Mouse (Mus musculus): ENCODE data around the gene Kctd20. TPM values are rescaled to one million over a fixed set of nuclear protein-coding genes. Genes with fewer than 3 reads are reported as not detected.
A peak's percentile ranks its signal among the peaks of the same experiment; 100 is the strongest.

Gene Kctd20
- polyA plus RNA-seq, 1 experiment = 34.8 TPM

DNA sequence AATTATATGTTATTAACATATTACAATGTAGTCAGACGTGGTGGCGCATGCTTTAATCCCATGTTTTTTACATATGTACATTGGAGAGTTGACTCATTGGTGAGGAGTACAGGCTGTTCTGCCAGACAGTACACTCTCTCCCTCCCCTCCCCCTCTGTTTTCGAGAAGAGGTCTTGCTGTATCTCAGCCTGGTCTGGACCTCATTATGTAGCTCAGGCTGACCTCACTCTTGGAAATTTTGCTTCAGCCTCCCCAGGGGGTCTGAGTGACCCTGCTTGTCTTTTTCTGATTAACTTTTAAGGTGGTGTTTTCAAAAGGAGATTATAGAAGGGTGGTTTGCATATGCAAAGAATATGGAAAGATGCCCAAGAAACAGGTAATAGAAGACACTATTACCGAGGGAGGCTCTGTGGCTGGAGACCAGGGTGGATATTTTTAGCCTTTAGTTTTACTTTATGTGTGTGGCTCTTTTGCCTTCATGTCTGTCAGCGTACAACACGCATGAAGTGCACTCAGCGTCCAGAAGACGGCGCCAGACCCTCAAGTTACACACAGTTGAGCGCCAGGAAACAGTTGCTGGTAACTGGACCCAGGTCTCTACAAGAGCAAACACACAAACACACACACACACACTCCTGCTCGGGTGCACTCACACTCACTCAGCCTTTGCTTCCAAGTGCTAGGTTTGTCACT lies 66.7 kb downstream of the Kctd20 start:
- no peak overlapping the region for H3K4me2 ChIP-seq (ENCODE audit: low read depth)
- H3K4me3 ChIP-seq = no peak overlapping the region
- no peak overlapping the region for H3ac ChIP-seq (ENCODE audit: control insufficient read depth, insufficient read length)
- no peaks in the 10 kb centered on the region for H3K79me2 ChIP-seq (ENCODE audit: control insufficient read depth, insufficient read depth)
- no peaks in the 10 kb centered on the region for H3K27me3 ChIP-seq (ENCODE audit: control insufficient read depth, insufficient read depth, insufficient read length)
- H3K36me3 ChIP-seq (ENCODE audit: control insufficient read depth, insufficient read depth) = no peaks in the 10 kb centered on the region
- TF ChIP-seq MYOG (IDR thresholded peaks at IDR 0.05; ENCODE audit: control insufficient read depth in 1 of 3, insufficient read depth in 1 of 3, insufficient read length in 2 of 3, low read depth in 2 of 3) = no peak
- TF ChIP-seq SRF (IDR thresholded peaks at IDR 0.05; ENCODE audit: control insufficient read depth, insufficient read length, low read depth) = no peak
- no peak for TF ChIP-seq CEBPB (IDR thresholded peaks at IDR 0.05; ENCODE audit: insufficient read depth, poor library complexity, severe bottlenecking)
- no peak for TF ChIP-seq TCF12 (IDR thresholded peaks at IDR 0.05; ENCODE audit: insufficient read depth, poor library complexity, severe bottlenecking)
- TF ChIP-seq MYOD1 (IDR thresholded peaks at IDR 0.05; ENCODE audit: control insufficient read depth in 1 of 3, insufficient read length in 2 of 3, low read depth in 2 of 3) = peak in 1 of 3 experiments; percentile 1
- TF ChIP-seq REST (IDR thresholded peaks at IDR 0.05; ENCODE audit: insufficient read depth, insufficient read length) = no peak

Other genes with a start within 250 kb of the Kctd20 start
- gene AC170998.1, start 225.9 kb upstream of the Kctd20 start, polyA plus RNA-seq (2012; fragmentation: generic; extraction: Trizol) = not detected
- gene Mapk13, start 182.7 kb upstream of the Kctd20 start, polyA plus RNA-seq (2012; fragmentation: generic; extraction: Trizol) = 0.08 TPM
- 6.7 TPM for gene Brpf3, start 150.9 kb upstream of the Kctd20 start, polyA plus RNA-seq (2012; fragmentation: generic; extraction: Trizol)
- not detected for gene Pnpla1, start 93.5 kb upstream of the Kctd20 start, polyA plus RNA-seq (2012; fragmentation: generic; extraction: Trizol)
- not detected for gene 4930539E08Rik, start 36.6 kb upstream of the Kctd20 start, polyA plus RNA-seq (2012; fragmentation: generic; extraction: Trizol)
- not detected for gene Pxt1, start 8.1 kb upstream of the Kctd20 start, polyA plus RNA-seq (2012; fragmentation: generic; extraction: Trizol)
- 28.3 TPM for gene Stk38, start 56.0 kb downstream of the Kctd20 start, polyA plus RNA-seq (2012; fragmentation: generic; extraction: Trizol)
- gene Srsf3, start 80.7 kb downstream of the Kctd20 start, polyA plus RNA-seq (2012; fragmentation: generic; extraction: Trizol) = 98.2 TPM
- 2,069 TPM for gene Cdkn1a, start 139.0 kb downstream of the Kctd20 start, polyA plus RNA-seq (2012; fragmentation: generic; extraction: Trizol)
- 6.8 TPM for gene Rab44, start 162.2 kb downstream of the Kctd20 start, polyA plus RNA-seq (2012; fragmentation: generic; extraction: Trizol)